Mouse (Mus musculus): ENCODE measurements around the gene Btn2a2. TPM values are rescaled to one million over a fixed set of nuclear protein-coding genes. Genes with fewer than 3 reads are reported as not detected.
A peak's percentile ranks its signal among the peaks of the same experiment; 100 is the strongest.
"Not testable (repeated sequence)": the region's sequence is repeated elsewhere in the genome, so short reads cannot be mapped to it uniquely, and the experiment has no call there.

Btn2a2 gene
- not detected for total RNA-seq (2021)
- long read RNA-seq, experiment 1: 0 reads
- long read RNA-seq, experiment 2: 0 reads

- intact Hi-C loops (cut with DNase I): no loop called here
- DNase-seq: peak in 1 of 2 experiments; percentile 33
Observed at GRCm38 (mm10) chr13:23488400-23489322, at the start of gene Btn2a2. Gene Btn2a2, minus strand, starts transcription at chr13:23488857.

- no peak for DNase-seq
- intact Hi-C loops (cut with DNase I): no loop called here
Observed at GRCm38 (mm10) chr13:23538249-23538648, 49.6 kb upstream of the Btn2a2 start.

GRCm38 (mm10) chr13:23537006-23537710 is 48.5 kb upstream of the Btn2a2 start:
- DNase-seq: no peak
- intact Hi-C loops (cut with DNase I): no loop called here

GRCm38 (mm10) chr13:23536076-23536822 is 47.6 kb upstream of the Btn2a2 start:
- DNase-seq: no peak

GRCm38 (mm10) chr13:23535137-23536075 is 46.7 kb upstream of the Btn2a2 start, which contains the start of gene Hist1h3g:
Gene Hist1h3g, plus strand, starts transcription at chr13:23535422.
- peak; percentile 57 to 70 for DNase-seq
- intact Hi-C loops (cut with DNase I): not testable (repeated sequence)

More at GRCm38 (mm10) chr13:23536076-23536822, 47.6 kb upstream of the Btn2a2 start:
- intact Hi-C loops (cut with DNase I): no loop called here

GRCm38 (mm10) chr13:23534368-23535131 is 45.9 kb upstream of the Btn2a2 start:
- no peak for DNase-seq
- intact Hi-C loops (cut with DNase I): no loop called here

- DNase-seq; intact Hi-C loops (cut with DNase I): not testable (repeated sequence)
Observed at GRCm38 (mm10) chr13:23533560-23534367, 45.1 kb upstream of the Btn2a2 start, which contains the start of gene Hist1h2af. Gene Hist1h2af, plus strand, starts transcription at chr13:23533906.

GRCm38 (mm10) chr13:23532262-23533075 is 43.8 kb upstream of the Btn2a2 start:
- no peak for DNase-seq
- intact Hi-C loops (cut with DNase I): no loop called here

GRCm38 (mm10) chr13:23530901-23531875 is 42.5 kb upstream of the Btn2a2 start, which contains the start of gene Hist1h4h:
Gene Hist1h4h, plus strand, starts transcription at chr13:23531050.
- intact Hi-C loops (cut with DNase I): no loop called here
- DNase-seq: peak; percentile 88

- intact Hi-C loops (cut with DNase I): no loop called here
- DNase-seq: peak in 1 of 2 experiments; percentile 65
Observed at GRCm38 (mm10) chr13:23530181-23530900, 41.7 kb upstream of the Btn2a2 start.

GRCm38 (mm10) chr13:23529480-23530165 is 41.0 kb upstream of the Btn2a2 start:
- intact Hi-C loops (cut with DNase I): no loop called here
- DNase-seq: no peak

- intact Hi-C loops (cut with DNase I): no loop called here
- DNase-seq: no peak
Observed at GRCm38 (mm10) chr13:23529005-23529404, 40.3 kb upstream of the Btn2a2 start.

- peak; percentile 82 to 86 for DNase-seq
- intact Hi-C loops (cut with DNase I): no loop called here
Observed at GRCm38 (mm10) chr13:23526312-23526711, 37.7 kb upstream of the Btn2a2 start.

- no peak for DNase-seq
- intact Hi-C loops (cut with DNase I): no loop called here
Observed at GRCm38 (mm10) chr13:23525901-23526300, 37.2 kb upstream of the Btn2a2 start.

All from gastrocnemius, postnatal 36 days (tissue).